ENCODE assay signal across 25 mouse cellular contexts in the genomic region with DNA sequence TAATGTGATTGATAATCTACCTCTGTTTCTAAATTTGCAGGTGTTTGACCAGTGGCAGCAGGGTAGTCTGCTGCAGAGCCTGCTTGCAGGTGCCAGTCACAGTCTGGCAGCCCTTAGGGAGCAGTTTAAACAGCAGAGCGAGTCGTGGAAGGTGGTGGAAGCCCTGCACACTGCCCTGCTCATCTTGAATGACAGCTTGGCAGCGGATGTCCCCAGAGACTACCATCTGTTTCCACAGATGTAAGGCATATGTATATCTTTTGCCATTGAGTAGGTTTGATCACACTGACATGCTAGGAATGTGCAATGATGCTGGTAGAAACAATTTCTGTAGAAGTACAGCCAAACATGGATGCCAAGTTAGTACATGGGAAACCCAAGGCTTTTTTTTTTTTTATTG.
DNase-seq lines count a peak whose midpoint lies in the region; ATAC-seq lines count a peak whose summit lies in the region.
"Had no signal": no experiment of that assay in that cellular context is flagged by ENCODE, and none has a peak within 500 bp of the region (broad histone marks: within the 10 kb centered on the region; RNA-seq: fewer than 3 reads in every experiment).

No protein-coding gene starts in this region.

- H3K27ac ChIP-seq in forebrain, embryonic 14.5 days (ENCODE audit: low read depth, low read length): no peak overlapping the region
- H3K27ac ChIP-seq in forebrain, embryonic 11.5 days (ENCODE audit: low read depth, low read length): no peak overlapping the region
- H3K27ac ChIP-seq in hindbrain, embryonic 14.5 days: no peak overlapping the region
- H3K27ac ChIP-seq: embryonic facial prominence, embryonic 15.5 days; gastrocnemius, adult 2 months; heart, embryonic 15.5 days; limb, embryonic 13.5 days; liver, embryonic 13.5 days; midbrain, embryonic 12.5 days; neural tube, embryonic 12.5 days had no signal

- no peaks in the 10 kb centered on the region for H3K9me3 ChIP-seq in forebrain, embryonic 14.5 days (replicated peaks; ENCODE audit: control insufficient read depth, low read length)
- H3K9me3 ChIP-seq in forebrain, embryonic 11.5 days (ENCODE audit: control insufficient read depth, low read length): no peaks in the 10 kb centered on the region
- no peaks in the 10 kb centered on the region for H3K9me3 ChIP-seq in hindbrain, embryonic 14.5 days (ENCODE audit: control insufficient read depth, low read length)
- H3K9me3 ChIP-seq: embryonic facial prominence, embryonic 15.5 days; heart, embryonic 15.5 days; limb, embryonic 13.5 days; liver, embryonic 13.5 days; midbrain, embryonic 12.5 days; neural tube, embryonic 12.5 days had no signal

- DNase-seq in forebrain, embryonic 14.5 days (ENCODE audit: low spot score): peak; percentile 59
- no peak for DNase-seq in forebrain, embryonic 11.5 days (ENCODE audit: low spot score)
- DNase-seq in left cerebral cortex, postnatal 14 days (ENCODE audit: low spot score in 2 of 2): peak; percentile 2 to 14
- DNase-seq in left cerebral cortex, postnatal 4 days: no peak
- peak; percentile 25 for DNase-seq in A20 (ENCODE audit: low read depth, low spot score)
- peak; percentile 3 to 24 for DNase-seq in layer of hippocampus, adult 8-10 months (ENCODE audit: low spot score in 2 of 2)
- DNase-seq in hindbrain, embryonic 14.5 days (ENCODE audit: low spot score): no peak
- DNase-seq in embryo, embryonic 11 days: no peak
- DNase-seq: adrenal gland, postnatal 14 days; cerebellum, adult 9-10 months; gastrocnemius, adult 2 months; heart, postnatal 36 days; kidney, postnatal 25 days; liver, embryonic 13.5 days; lung, adult 2 months; lung, postnatal 14 days; thymus, postnatal 14 days had no signal

- H3K4me2 ChIP-seq in forebrain, embryonic 14.5 days (ENCODE audit: low read length): no peak overlapping the region
- no peak overlapping the region for H3K4me2 ChIP-seq in forebrain, embryonic 11.5 days (ENCODE audit: low read depth, low read length, severe bottlenecking)
- no peak overlapping the region for H3K4me2 ChIP-seq in hindbrain, embryonic 14.5 days (replicated peaks)
- H3K4me2 ChIP-seq: embryonic facial prominence, embryonic 15.5 days; heart, embryonic 15.5 days; limb, embryonic 13.5 days; liver, embryonic 13.5 days; midbrain, embryonic 12.5 days; neural tube, embryonic 12.5 days had no signal

- H3K9ac ChIP-seq in forebrain, embryonic 14.5 days (ENCODE audit: low read length): no peak overlapping the region
- no peak overlapping the region for H3K9ac ChIP-seq in forebrain, embryonic 11.5 days (ENCODE audit: low read length)
- no peak overlapping the region for H3K9ac ChIP-seq in hindbrain, embryonic 14.5 days
- H3K9ac ChIP-seq: embryonic facial prominence, embryonic 15.5 days; heart, embryonic 15.5 days; limb, embryonic 13.5 days; liver, embryonic 13.5 days; midbrain, embryonic 12.5 days; neural tube, embryonic 12.5 days had no signal

- ATAC-seq in forebrain, embryonic 14.5 days: peak; percentile 76; the same call in 1 of the 2 replicates
- ATAC-seq in forebrain, embryonic 11.5 days (replicated peaks; ENCODE audit: low FRiP score): no peak
- no peak for ATAC-seq in hindbrain, embryonic 14.5 days (ENCODE audit: low FRiP score)
- ATAC-seq: CD4-positive, CD25-positive, alpha-beta regulatory T cell, adult 4 months; hindbrain, embryonic 16.5 days; intestine, embryonic 16.5 days had no signal

- no peak overlapping the region for H3K4me3 ChIP-seq in forebrain, embryonic 14.5 days (ENCODE audit: low read depth, low read length)
- H3K4me3 ChIP-seq in forebrain, embryonic 11.5 days (ENCODE audit: low read depth, low read length): no peak overlapping the region
- H3K4me3 ChIP-seq in hindbrain, embryonic 14.5 days (replicated peaks; ENCODE audit: low read length): no peak overlapping the region
- H3K4me3 ChIP-seq: embryonic facial prominence, embryonic 15.5 days; gastrocnemius, adult 2 months; heart, embryonic 15.5 days; limb, embryonic 13.5 days; liver, embryonic 13.5 days; midbrain, embryonic 12.5 days; neural tube, embryonic 12.5 days had no signal

- H3K4me1 ChIP-seq in forebrain, embryonic 14.5 days (ENCODE audit: control insufficient read depth, insufficient read depth, low read length): no peaks in the 10 kb centered on the region
- no peaks in the 10 kb centered on the region for H3K4me1 ChIP-seq in forebrain, embryonic 11.5 days (replicated peaks; ENCODE audit: control insufficient read depth, insufficient read depth, low read length)
- no peaks in the 10 kb centered on the region for H3K4me1 ChIP-seq in hindbrain, embryonic 14.5 days (replicated peaks; ENCODE audit: control insufficient read depth, insufficient read depth, low read length)
- H3K4me1 ChIP-seq: embryonic facial prominence, embryonic 15.5 days; heart, embryonic 15.5 days; limb, embryonic 13.5 days; liver, embryonic 13.5 days; midbrain, embryonic 12.5 days; neural tube, embryonic 12.5 days had no signal

- H3K36me3 ChIP-seq in forebrain, embryonic 14.5 days (ENCODE audit: control insufficient read depth, insufficient read depth, low read length): no peaks in the 10 kb centered on the region
- no peaks in the 10 kb centered on the region for H3K36me3 ChIP-seq in forebrain, embryonic 11.5 days (ENCODE audit: control insufficient read depth, insufficient read depth, low read length)
- H3K36me3 ChIP-seq in hindbrain, embryonic 14.5 days (replicated peaks; ENCODE audit: control insufficient read depth, insufficient read depth): no peaks in the 10 kb centered on the region
- H3K36me3 ChIP-seq: embryonic facial prominence, embryonic 15.5 days; heart, embryonic 15.5 days; limb, embryonic 13.5 days; liver, embryonic 13.5 days; midbrain, embryonic 12.5 days; neural tube, embryonic 12.5 days had no signal

- WGBS in forebrain, embryonic 14.5 days: 61% methylated on average over 3 of the region's 3 CpGs
- WGBS in forebrain, embryonic 11.5 days: 87% methylated on average over 3 of the region's 3 CpGs
- 59% methylated on average over 3 of the region's 3 CpGs for WGBS in hindbrain, embryonic 14.5 days

- intact Hi-C loops in left cerebral cortex, postnatal 14 days (cut with DNase I): no loop called here
- intact Hi-C loops in left cerebral cortex, postnatal 4 days (cut with DNase I): no loop called here

- no peaks in the 10 kb centered on the region for H3K27me3 ChIP-seq in forebrain, embryonic 14.5 days (replicated peaks; ENCODE audit: control insufficient read depth, insufficient read depth, low read length)
- H3K27me3 ChIP-seq in forebrain, embryonic 11.5 days (ENCODE audit: control insufficient read depth, insufficient read depth, low read length): no peaks in the 10 kb centered on the region
- no peaks in the 10 kb centered on the region for H3K27me3 ChIP-seq in hindbrain, embryonic 14.5 days (ENCODE audit: control insufficient read depth, insufficient read depth, low read length)
- H3K27me3 ChIP-seq: embryonic facial prominence, embryonic 15.5 days; heart, embryonic 15.5 days; limb, embryonic 13.5 days; liver, embryonic 13.5 days; midbrain, embryonic 12.5 days; neural tube, embryonic 12.5 days had no signal

Comparison
In these comparisons a context has a peak if more than half of its experiments do, and no peak if none do; other contexts are left out.
1. DNase-seq: peak in forebrain, embryonic 14.5 days (single experiment), left cerebral cortex, postnatal 14 days (2 of 2), A20 (single experiment) and layer of hippocampus, adult 8-10 months (2 of 2); none in forebrain, embryonic 11.5 days (single experiment), left cerebral cortex, postnatal 4 days (single experiment), hindbrain, embryonic 14.5 days (single experiment) and embryo, embryonic 11 days (single experiment).